Mouse (Mus musculus): ENCODE data around the gene Ndel1.

The Ndel1 gene

GRCm38 (mm10) chr11:68892233-68892832 lies 20.7 kb upstream of the Ndel1 start:
- DNase-seq = no peak

- no peak for DNase-seq
Observed at GRCm38 (mm10) chr11:68891823-68892222, 20.2 kb upstream of the Ndel1 start.

GRCm38 (mm10) chr11:68890625-68891024 lies 19.0 kb upstream of the Ndel1 start:
- DNase-seq = no peak

- DNase-seq = no peak
Observed at GRCm38 (mm10) chr11:68888653-68889052, 17.0 kb upstream of the Ndel1 start.

GRCm38 (mm10) chr11:68888253-68888652 lies 16.6 kb upstream of the Ndel1 start, which contains the start of gene Rnf222:
Gene Rnf222 (plus strand): TSS chr11:68888553.
- DNase-seq = no peak

GRCm38 (mm10) chr11:68886091-68886490 lies 14.4 kb upstream of the Ndel1 start:
- DNase-seq = no peak

GRCm38 (mm10) chr11:68884368-68884767 lies 12.7 kb upstream of the Ndel1 start:
- no peak for DNase-seq

GRCm38 (mm10) chr11:68883843-68884242 lies 12.2 kb upstream of the Ndel1 start:
- no peak for DNase-seq

- DNase-seq = no peak
Observed at GRCm38 (mm10) chr11:68882107-68882506, 10.4 kb upstream of the Ndel1 start.

- DNase-seq = no peak
Observed at GRCm38 (mm10) chr11:68878811-68879210, 7.2 kb upstream of the Ndel1 start.

GRCm38 (mm10) chr11:68874841-68875240 lies 3.2 kb upstream of the Ndel1 start:
- DNase-seq = peak; percentile 84

GRCm38 (mm10) chr11:68871277-68871676 lies 381 bp downstream of the Ndel1 start:
- no peak for DNase-seq

- peak; percentile 92 for DNase-seq
Observed at GRCm38 (mm10) chr11:68864544-68865189, 7.0 kb downstream of the Ndel1 start.

GRCm38 (mm10) chr11:68863631-68864091 lies 8.0 kb downstream of the Ndel1 start:
- DNase-seq = no peak

- DNase-seq = no peak
Observed at GRCm38 (mm10) chr11:68862260-68862659, 9.4 kb downstream of the Ndel1 start.

- no peak for DNase-seq
Observed at GRCm38 (mm10) chr11:68859943-68860593, 11.6 kb downstream of the Ndel1 start.

GRCm38 (mm10) chr11:68857329-68857728 lies 14.3 kb downstream of the Ndel1 start:
- no peak for DNase-seq

GRCm38 (mm10) chr11:68854621-68855020 lies 17.0 kb downstream of the Ndel1 start:
- no peak for DNase-seq

- DNase-seq = peak; percentile 48
Observed at GRCm38 (mm10) chr11:68853611-68854401, 17.9 kb downstream of the Ndel1 start.

GRCm38 (mm10) chr11:68852932-68853409 lies 18.7 kb downstream of the Ndel1 start:
- peak; percentile 100 for DNase-seq

- DNase-seq = peak; percentile 83
Observed at GRCm38 (mm10) chr11:68852486-68852901, 19.2 kb downstream of the Ndel1 start.

- no peak for DNase-seq
Observed at GRCm38 (mm10) chr11:68851644-68852485, 19.8 kb downstream of the Ndel1 start.
